Mouse (Mus musculus) kidney, embryonic 14.5 days (tissue): ENCODE results near the gene Tcf3. TPM values are rescaled to one million over a fixed set of nuclear protein-coding genes. Genes with fewer than 3 reads are reported as not detected.

Source experiments
- ATAC-seq: fragments of 200-750 bp; cut with Nextera tagmentation; 2 replicates; pipeline ENCODE4 v1.8.0; 2017; ENCODE audit warnings: moderate number of reproducible peaks, mild to moderate bottlenecking, moderate TSS enrichment, moderate library complexity; ENCODE audit not compliant: low FRiP score, low TSS enrichment
- H3K27ac ChIP-seq: fragments of 300-500 bp; sonication (generic); 2 replicates; pipeline ENCODE4 v1.5.1; 2014; ENCODE audit warnings: low read depth, mild to moderate bottlenecking, low read length, moderate library complexity, mixed read lengths
- H3K27me3 ChIP-seq: fragments of 300-500 bp; sonication (generic); 2 replicates; pipeline ENCODE4 v1.6.1; 2014; ENCODE audit warnings: mild to moderate bottlenecking, low read length; ENCODE audit not compliant: control insufficient read depth, insufficient read depth
- H3K36me3 ChIP-seq: fragments of 300-500 bp; sonication (generic); 2 replicates; pipeline ENCODE4 v1.6.1; 2014; ENCODE audit warnings: low read length, mixed read lengths; ENCODE audit not compliant: control insufficient read depth, insufficient read depth
- H3K4me1 ChIP-seq: fragments of 300-500 bp; sonication (generic); 2 replicates; pipeline ENCODE4 v1.6.1; 2014; ENCODE audit warnings: low read length, mixed read lengths; ENCODE audit not compliant: control insufficient read depth, insufficient read depth
- H3K4me2 ChIP-seq: fragments of 300-500 bp; sonication (generic); replicated peaks from 2 replicates; pipeline ENCODE4 v1.6.1; 2014; ENCODE audit warnings: low read depth, mild to moderate bottlenecking, low read length
- H3K4me3 ChIP-seq: fragments of 300-500 bp; sonication (generic); 2 replicates; pipeline ENCODE4 v1.5.1; 2014; ENCODE audit warnings: mild to moderate bottlenecking, low read length
- H3K9ac ChIP-seq: fragments of 300-500 bp; sonication (generic); 2 replicates; pipeline ENCODE4 v1.6.1; 2014; ENCODE audit warnings: low read depth, mild to moderate bottlenecking, low read length, moderate library complexity
- H3K9me3 ChIP-seq: fragments of 300-500 bp; sonication (generic); 2 replicates; pipeline ENCODE4 v1.6.1; 2016; ENCODE audit warnings: low read length; ENCODE audit not compliant: control insufficient read depth
- WGBS: fragments of 180-500 bp; shearing (Covaris S2); extraction: QIAGEN DNeasy Blood & Tissue Kit; methylation state at CpG from one replicate; pipeline ENCODE4 v1.1.7; 2014; 5-methylcytosine and 5-hydroxymethylcytosine counted together
- polyA plus RNA-seq: library from polyadenylated mRNA; unstranded; fragments of >200 nt; fragmentation: Nextera tagmentation; extraction: Ambion mirVana; gene quantifications from 2 replicates; pipeline ENCODE4 v1.2.1, GENCODE M21; 2014

Gene Tcf3
- polyA plus RNA-seq, 1 experiment from 2014 or later: 162 TPM

DNA sequence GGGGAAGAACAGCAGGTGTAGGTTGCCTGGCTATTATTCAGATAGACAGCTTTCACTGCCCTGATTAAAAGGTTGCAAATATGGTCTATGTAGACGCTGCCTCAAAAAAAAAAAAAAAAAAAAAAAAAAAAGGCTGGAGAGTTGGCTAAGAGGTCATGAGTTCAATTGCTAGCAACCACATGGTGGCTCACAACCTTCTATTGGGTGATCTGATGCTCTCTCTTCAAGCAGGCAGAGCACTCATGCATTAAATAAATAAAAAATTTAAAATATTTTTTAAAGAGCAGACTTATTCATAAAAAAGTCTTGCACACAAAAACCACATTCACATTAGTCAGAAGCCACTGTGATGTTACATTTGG lies 35.3 kb downstream of the Tcf3 start:
- peak overlapping the region; percentile 59 for H3K4me2 ChIP-seq
- peak overlapping the region; percentile 100 for H3K27ac ChIP-seq
- H3K36me3 ChIP-seq: peaks cover 59% of the 10 kb centered on the region
- WGBS: 0% methylated on average over 1 of the region's 1 CpGs
- peak overlapping the region; percentile 98 for H3K9ac ChIP-seq
- no peaks in the 10 kb centered on the region for H3K27me3 ChIP-seq
- H3K4me3 ChIP-seq: peak overlapping the region; percentile 77
- peaks cover 19% of the 10 kb centered on the region for H3K4me1 ChIP-seq
- ATAC-seq: no peak
- no peaks in the 10 kb centered on the region for H3K9me3 ChIP-seq

DNA sequence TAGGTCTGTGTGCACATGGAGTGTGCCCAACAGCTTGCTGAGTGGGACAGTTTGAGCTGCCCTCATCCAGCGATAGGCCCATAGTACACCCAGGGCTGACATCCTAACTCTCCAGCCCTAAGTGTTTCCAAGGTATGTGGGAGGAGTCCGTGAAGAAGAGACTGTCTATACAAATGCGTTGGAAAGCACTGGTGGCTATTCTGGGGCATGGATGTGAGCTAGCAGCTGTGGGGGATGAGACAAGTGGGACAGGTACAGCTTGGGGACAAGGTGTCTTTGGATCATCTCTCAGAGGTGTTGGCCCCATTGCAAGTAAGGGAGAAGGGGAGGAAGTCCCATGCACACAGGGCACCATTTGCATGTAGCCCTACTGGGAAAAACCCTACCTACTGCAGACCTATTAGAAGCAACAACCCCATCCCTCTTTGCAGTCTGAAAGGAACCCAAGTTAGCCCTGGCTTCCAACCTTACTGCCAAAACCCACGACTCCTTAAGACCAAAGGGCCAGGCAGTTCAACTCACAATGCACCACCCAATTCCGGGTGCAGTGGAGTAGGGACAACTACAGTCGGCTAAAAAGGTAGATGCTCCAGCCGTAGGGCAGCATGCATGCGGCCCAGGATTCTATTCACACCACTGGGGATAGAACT lies 35.8 kb downstream of the Tcf3 start:
- H3K9me3 ChIP-seq: no peaks in the 10 kb centered on the region
- H3K4me1 ChIP-seq: peaks cover 19% of the 10 kb centered on the region
- WGBS: 43% methylated on average over 8 of the region's 8 CpGs
- peak overlapping the region; percentile 59 for H3K4me2 ChIP-seq
- peak overlapping the region; percentile 98 for H3K9ac ChIP-seq
- ATAC-seq: no peak
- peak overlapping the region; percentile 100; the same call in 1 of the 2 replicates for H3K27ac ChIP-seq
- H3K27me3 ChIP-seq: no peaks in the 10 kb centered on the region
- H3K36me3 ChIP-seq: peaks cover 59% of the 10 kb centered on the region
- peak overlapping the region; percentile 77 for H3K4me3 ChIP-seq

DNA sequence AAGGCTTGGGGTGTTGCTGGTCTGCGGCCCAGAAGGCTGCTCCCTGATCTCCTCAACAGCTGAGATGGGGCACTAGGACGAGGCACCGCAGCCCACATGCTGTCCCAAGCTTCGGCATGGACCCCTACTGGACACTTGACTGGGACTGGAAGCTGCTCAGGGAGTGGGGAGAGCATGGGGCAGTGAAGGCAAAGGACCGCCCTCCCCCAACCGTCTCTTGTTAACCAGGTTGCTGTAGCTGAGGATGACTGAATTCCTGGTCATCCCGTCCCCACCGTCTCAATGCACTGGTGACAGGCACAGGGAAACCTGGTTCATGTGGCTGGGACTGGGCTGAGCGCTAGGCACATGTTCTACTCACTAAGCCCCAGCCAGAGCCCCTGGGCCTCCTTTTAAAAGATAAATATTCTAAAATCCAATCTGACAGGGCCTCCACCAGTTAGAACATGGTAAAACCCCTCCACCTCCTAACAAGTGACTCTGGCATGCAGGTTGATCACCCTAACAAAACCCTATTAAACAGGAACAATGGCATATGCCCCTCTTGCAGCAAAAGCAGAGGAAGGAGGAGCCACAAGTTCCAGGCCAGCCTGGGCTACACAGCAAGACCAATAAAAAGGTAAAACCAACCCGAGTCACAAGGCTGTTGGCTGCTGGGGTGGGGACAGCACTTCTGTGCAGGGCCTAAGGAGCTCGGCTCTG lies 36.5 kb downstream of the Tcf3 start:
- H3K4me2 ChIP-seq: peak overlapping the region; percentile 59
- ATAC-seq: no peak
- H3K4me1 ChIP-seq: peaks cover 19% of the 10 kb centered on the region
- 92% methylated on average over 11 of the region's 11 CpGs for WGBS
- H3K27me3 ChIP-seq: no peaks in the 10 kb centered on the region
- H3K9ac ChIP-seq: peak overlapping the region; percentile 98
- peaks cover 59% of the 10 kb centered on the region for H3K36me3 ChIP-seq
- no peaks in the 10 kb centered on the region for H3K9me3 ChIP-seq
- H3K4me3 ChIP-seq: peak overlapping the region; percentile 77
- 0 out of 2 replicates have a peak overlapping the region, but pooled peaks have one; percentile 24 for H3K27ac ChIP-seq

DNA sequence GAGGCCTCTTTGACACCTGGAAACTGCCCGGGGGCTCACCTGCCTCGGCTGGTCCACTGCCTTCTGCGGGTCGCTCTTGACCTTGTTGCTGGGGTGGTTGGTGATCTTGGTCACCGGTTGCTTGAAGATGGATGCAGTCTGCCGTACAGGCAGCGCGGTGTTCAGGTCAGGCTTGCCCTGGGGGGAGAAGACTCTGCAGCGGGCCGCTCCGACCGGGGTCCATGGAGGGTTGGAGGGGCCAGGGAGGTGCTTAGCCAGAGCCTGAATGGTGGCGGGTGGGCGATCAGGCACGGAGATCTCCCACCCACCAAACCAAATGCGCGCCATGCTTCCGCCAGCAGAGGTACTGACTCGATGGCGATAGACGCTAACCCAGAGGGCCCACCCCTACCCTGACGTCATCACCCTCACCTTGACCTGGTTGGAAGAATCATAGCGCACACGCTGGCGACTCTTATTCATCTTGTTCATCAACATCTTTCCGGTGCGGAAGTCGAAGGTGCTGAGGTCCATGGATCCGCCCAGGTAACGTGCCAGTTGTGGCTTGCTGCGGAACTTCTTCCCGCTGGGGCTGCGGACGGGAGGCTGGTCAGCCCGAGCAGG lies 38.3 kb downstream of the Tcf3 start:
- H3K4me2 ChIP-seq: no peak overlapping the region
- 94% methylated on average over 35 of the region's 35 CpGs for WGBS
- H3K4me3 ChIP-seq: no peak overlapping the region
- H3K4me1 ChIP-seq: peaks cover 16% of the 10 kb centered on the region
- no peaks in the 10 kb centered on the region for H3K9me3 ChIP-seq
- peaks cover 64% of the 10 kb centered on the region for H3K36me3 ChIP-seq
- no peak overlapping the region for H3K27ac ChIP-seq
- no peak for ATAC-seq
- H3K9ac ChIP-seq: no peak overlapping the region
- H3K27me3 ChIP-seq: no peaks in the 10 kb centered on the region

DNA sequence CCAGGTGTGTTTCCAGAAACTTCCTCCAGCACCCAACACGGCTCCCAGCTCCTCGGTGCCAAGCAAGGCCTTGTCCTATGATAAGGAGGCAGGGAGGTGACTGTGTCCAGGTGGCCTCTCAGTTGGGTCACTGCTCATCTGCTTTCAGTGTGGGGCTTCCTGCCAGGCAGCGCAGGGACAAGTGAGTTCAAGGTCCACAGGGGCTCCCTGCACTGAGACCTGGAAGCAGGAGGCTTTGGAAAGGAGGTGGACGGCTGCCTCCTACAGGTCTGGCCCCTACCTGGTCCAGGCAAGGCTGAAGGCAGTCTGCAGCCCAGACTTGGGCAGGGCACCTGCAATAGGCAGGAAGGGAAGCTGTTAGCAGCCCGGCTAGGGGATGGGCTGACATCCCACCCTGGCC lies 40.8 kb downstream of the Tcf3 start:
- peaks cover 22% of the 10 kb centered on the region for H3K4me1 ChIP-seq
- 91% methylated on average over 5 of the region's 5 CpGs for WGBS
- H3K27ac ChIP-seq: no peak overlapping the region
- no peaks in the 10 kb centered on the region for H3K27me3 ChIP-seq
- no peak overlapping the region for H3K4me2 ChIP-seq
- H3K36me3 ChIP-seq: peaks cover 64% of the 10 kb centered on the region
- H3K9me3 ChIP-seq: no peaks in the 10 kb centered on the region
- no peak for ATAC-seq
- H3K9ac ChIP-seq: no peak overlapping the region
- no peak overlapping the region for H3K4me3 ChIP-seq

DNA sequence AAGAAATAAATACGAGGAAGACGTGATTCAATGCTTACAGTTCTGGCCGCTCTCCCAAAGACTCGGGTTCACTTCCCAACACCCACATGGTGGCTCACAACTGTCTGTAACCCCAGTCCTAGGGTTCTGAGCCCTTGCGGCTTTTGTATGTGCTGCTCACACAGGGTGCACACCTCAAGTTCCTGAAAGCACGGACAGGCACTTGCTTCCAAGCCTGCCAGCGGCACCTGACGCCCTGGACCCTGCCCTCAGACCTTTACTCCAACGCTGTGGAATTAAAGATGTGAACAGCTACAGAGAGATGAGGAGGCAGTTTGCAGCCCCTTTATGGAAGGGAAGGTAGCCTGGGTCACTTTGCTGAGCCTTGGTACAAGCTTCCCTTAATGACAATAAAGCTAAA lies 42.8 kb downstream of the Tcf3 start:
- ATAC-seq: no peak
- H3K36me3 ChIP-seq: peaks cover 51% of the 10 kb centered on the region
- no peak overlapping the region for H3K4me3 ChIP-seq
- no peak overlapping the region for H3K4me2 ChIP-seq
- H3K9me3 ChIP-seq: no peaks in the 10 kb centered on the region
- no peak overlapping the region for H3K27ac ChIP-seq
- H3K27me3 ChIP-seq: no peaks in the 10 kb centered on the region
- H3K4me1 ChIP-seq: peaks cover 12% of the 10 kb centered on the region
- 85% methylated on average over 9 of the region's 9 CpGs for WGBS
- no peak overlapping the region for H3K9ac ChIP-seq

DNA sequence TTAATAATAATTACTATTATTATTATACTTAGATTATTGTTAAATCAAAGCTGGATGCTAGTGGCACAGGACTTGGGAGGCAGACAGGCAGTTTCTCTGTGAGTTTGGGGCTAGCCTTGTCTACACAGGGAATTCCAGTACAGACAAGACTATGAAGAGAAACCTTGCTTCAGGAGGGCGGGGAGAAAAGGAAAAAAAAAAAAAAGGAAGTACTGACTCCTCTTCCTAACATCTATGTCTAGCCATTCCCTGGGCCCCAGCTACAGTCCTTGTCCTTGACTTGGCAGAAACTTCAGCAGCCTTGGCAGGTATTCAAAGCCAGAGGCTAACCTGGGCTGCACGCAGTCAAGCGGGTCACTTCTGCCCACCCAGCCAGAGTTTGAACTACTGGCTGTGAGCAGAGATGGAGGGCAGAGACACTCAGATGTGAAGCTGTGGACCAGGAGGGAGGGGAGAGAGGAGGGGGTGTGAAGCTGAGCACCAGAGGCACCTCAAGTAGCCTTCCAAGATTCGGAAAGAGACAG lies 44.2 kb downstream of the Tcf3 start:
- Histone ChIP-seq H3K36me3 (peaks cover 46% of the 10 kb centered on the region), H3K9ac (no peak overlapping the region), H3K27me3 (no peaks in the 10 kb centered on the region), H3K4me3 (no peak overlapping the region), H3K4me1 (peaks cover 25% of the 10 kb centered on the region), H3K4me2 (no peak overlapping the region), H3K9me3 (no peaks in the 10 kb centered on the region), H3K27ac (no peak overlapping the region)
- 81% methylated on average over 4 of the region's 4 CpGs for WGBS
- ATAC-seq: no peak

DNA sequence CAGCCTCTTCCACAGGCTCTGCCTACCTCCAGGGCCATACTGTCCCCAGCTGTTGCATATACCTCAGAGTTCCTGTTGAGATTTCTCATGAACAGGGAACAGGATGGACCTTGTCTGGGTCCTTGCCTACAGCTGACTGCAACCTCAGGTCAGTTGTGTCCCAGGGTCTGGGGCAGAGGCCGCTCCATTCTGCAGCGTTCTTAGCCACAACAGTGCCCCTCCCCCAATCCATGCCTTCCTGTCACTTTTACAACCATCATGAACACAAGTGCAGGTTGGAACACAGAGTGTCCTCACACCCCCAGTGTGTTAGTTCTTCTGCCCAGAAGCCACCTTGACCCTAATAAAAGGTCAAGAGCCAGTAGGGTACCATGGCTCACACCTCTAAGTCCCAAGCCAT lies 44.7 kb downstream of the Tcf3 start:
- peaks cover 46% of the 10 kb centered on the region for H3K36me3 ChIP-seq
- ATAC-seq: no peak
- H3K4me3 ChIP-seq: no peak overlapping the region
- no peak overlapping the region for H3K27ac ChIP-seq
- peaks cover 29% of the 10 kb centered on the region for H3K4me1 ChIP-seq
- no peak overlapping the region for H3K4me2 ChIP-seq
- H3K27me3 ChIP-seq: no peaks in the 10 kb centered on the region
- 0 out of 2 replicates have a peak overlapping the region, but pooled peaks have one; percentile 97 for H3K9ac ChIP-seq
- WGBS: 13% methylated on average over 2 of the region's 2 CpGs
- no peaks in the 10 kb centered on the region for H3K9me3 ChIP-seq

DNA sequence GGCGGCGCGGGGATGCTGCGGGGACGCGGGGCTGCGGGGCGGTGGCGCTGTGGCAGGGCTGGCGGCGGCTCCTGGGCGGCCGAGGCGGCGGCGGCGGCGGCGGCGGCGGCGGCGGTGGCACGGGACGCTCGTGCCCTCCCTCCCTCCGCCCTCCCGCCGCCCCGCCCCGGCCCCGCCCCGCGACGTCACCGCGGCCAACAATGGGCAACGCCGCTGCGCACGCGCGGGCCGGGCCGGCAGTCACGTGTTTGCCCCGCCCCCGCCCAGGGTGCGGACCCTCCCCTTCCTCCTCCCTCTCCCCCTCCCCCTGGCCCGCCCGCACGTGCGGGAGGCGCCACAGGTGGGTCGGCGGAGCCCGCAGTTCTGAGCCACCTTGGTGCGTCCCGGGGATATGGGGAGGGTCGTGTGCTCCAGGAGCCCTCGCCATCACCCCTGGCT lies 45.9 kb downstream of the Tcf3 start, which contains the start of gene Mex3d:
TSS of gene Mex3d (minus strand) at position 138 of the 438 bp plus-strand sequence.
- Histone ChIP-seq H3K4me2 (peak within 1 kb of the TSS; percentile 94), H3K36me3 (peaks cover 46% of the 10 kb centered on the region), H3K4me3 (peak within 1 kb of the TSS; percentile 90), H3K9me3 (no peaks in the 10 kb centered on the region), H3K4me1 (peaks cover 33% of the 10 kb centered on the region), H3K27ac (peak within 1 kb of the TSS; percentile 85), H3K27me3 (no peaks in the 10 kb centered on the region), H3K9ac (peak within 1 kb of the TSS; percentile 97)
- peak; percentile 55 for ATAC-seq
- WGBS: 0% methylated on average over 8 of the region's 61 CpGs
